Mouse (Mus musculus): ENCODE data around the gene Ccdc78.

GRCm38 (mm10) chr17:25760148-25760547, 26.2 kb upstream of the Ccdc78 start:
- TF ChIP-seq ZC3H11A (IDR thresholded peaks at IDR 0.05; ENCODE audit: borderline replicate concordance, low read depth, low read length), result no peak
- no peak for TF ChIP-seq MAFK (IDR thresholded peaks at IDR 0.05; ENCODE audit: insufficient read depth, low read depth, low read length)

All from ES-E14 (cell line).